Mouse (Mus musculus) erythroblast, adult 5-6 weeks (primary cell): ENCODE results near the gene Cela2a. TPM values are rescaled to one million over a fixed set of nuclear protein-coding genes. Genes with fewer than 3 reads are reported as not detected.
A peak's percentile ranks its signal among the peaks of the same experiment; 100 is the strongest.

ENCODE experiments used
- ATAC-seq: replicated peaks from 2 replicates; pipeline ENCODE4 v1.8.0; 2016; ENCODE audit warnings: moderate number of reproducible peaks, mild to moderate bottlenecking, moderate TSS enrichment, inconsistent platforms; ENCODE audit not compliant: poor library complexity, low FRiP score, severe bottlenecking
- total RNA-seq, 2 experiments: library from RNA; stranded (forward) in 1 of 2; stranded (reverse) in 1 of 2; fragments of 150-400 nt in 1 of 2; fragments of 200-764, 138-1000 nt in 1 of 2; gene quantifications; 2 replicates each; pipeline versions ENCODE4 v1.2.3 to v1.2.4; 2015 to 2017; ENCODE audit warnings: low replicate concordance in 2 of 2

The Cela2a gene
- total RNA-seq, 2 experiments from 2014 or later = not detected

GRCm38 (mm10) chr4:141810975-141811374 is 15.0 kb downstream of the Cela2a start:
- no peak for ATAC-seq

GRCm38 (mm10) chr4:141809850-141810464 is 16.0 kb downstream of the Cela2a start:
- peak; percentile 48; the same call in 1 of the 2 replicates for ATAC-seq

- ATAC-seq = no peak
Observed at GRCm38 (mm10) chr4:141805886-141806285, 20.1 kb downstream of the Cela2a start.

- no peak for ATAC-seq
Observed at GRCm38 (mm10) chr4:141804105-141804504, 21.9 kb downstream of the Cela2a start.

- ATAC-seq = no peak
Observed at GRCm38 (mm10) chr4:141797545-141797944, 28.4 kb downstream of the Cela2a start.

GRCm38 (mm10) chr4:141796954-141797353 is 29.0 kb downstream of the Cela2a start:
- ATAC-seq = no peak

- ATAC-seq = no peak
Observed at GRCm38 (mm10) chr4:141796356-141796755, 29.6 kb downstream of the Cela2a start.

GRCm38 (mm10) chr4:141794152-141794535 is 31.8 kb downstream of the Cela2a start:
- ATAC-seq = no peak

- ATAC-seq = peak; percentile 81
Observed at GRCm38 (mm10) chr4:141793282-141794151, 32.4 kb downstream of the Cela2a start, which contains the start of gene Casp9. Casp9 (plus strand) TSS chr4:141793612.

- ATAC-seq = peak; percentile 23
Observed at GRCm38 (mm10) chr4:141792554-141793281, 33.2 kb downstream of the Cela2a start.

GRCm38 (mm10) chr4:141791951-141792350 is 34.0 kb downstream of the Cela2a start:
- no peak for ATAC-seq

GRCm38 (mm10) chr4:141791486-141791885 is 34.5 kb downstream of the Cela2a start:
- ATAC-seq = no peak

GRCm38 (mm10) chr4:141790524-141790990 is 35.4 kb downstream of the Cela2a start, which contains the start of gene Dnajc16:
Dnajc16 (minus strand) TSS chr4:141790931.
- peak; percentile 75 for ATAC-seq

- no peak for ATAC-seq
Observed at GRCm38 (mm10) chr4:141789564-141790218, 36.3 kb downstream of the Cela2a start.

- ATAC-seq = no peak
Observed at GRCm38 (mm10) chr4:141787462-141787861, 38.5 kb downstream of the Cela2a start.

GRCm38 (mm10) chr4:141787046-141787445 is 38.9 kb downstream of the Cela2a start:
- ATAC-seq = no peak

GRCm38 (mm10) chr4:141786141-141786540 is 39.8 kb downstream of the Cela2a start:
- no peak for ATAC-seq

GRCm38 (mm10) chr4:141784835-141785234 is 41.1 kb downstream of the Cela2a start:
- ATAC-seq = no peak

GRCm38 (mm10) chr4:141781201-141781985 is 44.6 kb downstream of the Cela2a start:
- no peak for ATAC-seq
